ENCODE assay signal across 9 mouse cellular contexts in the genomic region with DNA sequence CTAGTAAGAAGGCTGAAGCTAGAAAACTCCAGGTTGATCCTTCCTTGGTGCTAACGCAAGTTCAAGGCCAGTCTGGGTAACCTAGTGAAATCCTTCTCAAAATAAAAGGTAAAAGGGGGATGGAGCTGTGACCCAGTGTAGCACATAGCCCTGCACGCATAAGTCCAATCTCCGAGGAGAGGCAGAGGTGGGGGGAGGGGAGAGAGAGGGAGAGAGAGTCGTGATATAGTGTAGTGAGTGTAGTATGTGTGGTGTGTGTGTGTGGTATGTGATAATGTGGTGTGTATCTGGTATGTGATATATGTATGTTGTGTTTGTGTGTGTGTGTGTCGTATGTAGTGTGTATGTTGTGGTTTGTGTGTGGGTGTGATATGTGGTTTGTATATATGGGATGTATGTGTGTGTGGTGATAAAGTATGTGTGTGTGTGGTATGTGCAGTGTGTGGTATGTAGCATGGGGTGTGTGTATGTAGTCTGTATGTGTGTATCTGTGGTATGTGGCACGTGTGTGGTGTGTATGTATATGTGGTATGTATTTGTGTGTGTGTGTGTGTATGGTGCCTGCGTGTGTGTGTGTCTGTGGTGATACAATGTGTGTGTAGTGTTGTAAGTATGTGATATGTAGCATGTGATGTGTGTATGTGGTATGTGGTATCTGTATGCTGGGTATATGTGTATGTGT.
DNase-seq lines count a peak whose midpoint lies in the region; ATAC-seq lines count a peak whose summit lies in the region.
"Had no signal": no experiment of that assay in that cellular context is flagged by ENCODE, and none has a peak within 500 bp of the region (broad histone marks: within the 10 kb centered on the region; RNA-seq: fewer than 3 reads in every experiment).

No protein-coding gene starts in this region.

- WGBS in heart, embryonic 16.5 days: 71% methylated on average over 7 of the region's 7 CpGs
- 84% methylated on average over 7 of the region's 7 CpGs for WGBS in midbrain, embryonic 13.5 days
- 82% methylated on average over 7 of the region's 7 CpGs for WGBS in midbrain, embryonic 14.5 days
- WGBS in hindbrain, embryonic 15.5 days: 78% methylated on average over 7 of the region's 7 CpGs
- 75% methylated on average over 7 of the region's 7 CpGs for WGBS in stomach, embryonic 15.5 days

- H3K4me1 ChIP-seq in heart, embryonic 16.5 days (ENCODE audit: control insufficient read depth, insufficient read depth, low read length): no peaks in the 10 kb centered on the region
- H3K4me1 ChIP-seq in midbrain, embryonic 13.5 days (replicated peaks): peaks cover 3% of the 10 kb centered on the region; the same call in 1 of the 2 replicates
- H3K4me1 ChIP-seq in midbrain, embryonic 14.5 days (ENCODE audit: control insufficient read depth, insufficient read depth, low read length): no peaks in the 10 kb centered on the region
- peaks cover 3% of the 10 kb centered on the region; the same call in 1 of the 2 replicates for H3K4me1 ChIP-seq in hindbrain, embryonic 15.5 days (replicated peaks)
- H3K4me1 ChIP-seq in stomach, embryonic 15.5 days: no peaks in the 10 kb centered on the region

- no peaks in the 10 kb centered on the region for H3K36me3 ChIP-seq in heart, embryonic 16.5 days (ENCODE audit: control insufficient read depth, insufficient read depth)
- no peaks in the 10 kb centered on the region for H3K36me3 ChIP-seq in midbrain, embryonic 13.5 days
- H3K36me3 ChIP-seq in midbrain, embryonic 14.5 days (ENCODE audit: control insufficient read depth, insufficient read depth, low read length): no peaks in the 10 kb centered on the region
- H3K36me3 ChIP-seq in hindbrain, embryonic 15.5 days: no peaks in the 10 kb centered on the region
- no peaks in the 10 kb centered on the region for H3K36me3 ChIP-seq in stomach, embryonic 15.5 days
- H3K36me3 ChIP-seq: heart, embryonic 15.5 days; kidney, embryonic 15.5 days had no signal

- no peak overlapping the region for H3K4me3 ChIP-seq in heart, embryonic 16.5 days (ENCODE audit: low read length)
- H3K4me3 ChIP-seq in midbrain, embryonic 13.5 days (replicated peaks): no peak overlapping the region
- H3K4me3 ChIP-seq in midbrain, embryonic 14.5 days (replicated peaks; ENCODE audit: low read depth, low read length): no peak overlapping the region
- H3K4me3 ChIP-seq in hindbrain, embryonic 15.5 days: no peak overlapping the region
- H3K4me3 ChIP-seq in stomach, embryonic 15.5 days (replicated peaks): no peak overlapping the region
- H3K4me3 ChIP-seq: heart, embryonic 15.5 days; kidney, embryonic 15.5 days had no signal

- no peak overlapping the region for H3K9ac ChIP-seq in heart, embryonic 16.5 days (ENCODE audit: low read length)
- no peak overlapping the region for H3K9ac ChIP-seq in midbrain, embryonic 13.5 days (replicated peaks)
- no peak overlapping the region for H3K9ac ChIP-seq in midbrain, embryonic 14.5 days (replicated peaks; ENCODE audit: low read length)
- no peak overlapping the region for H3K9ac ChIP-seq in hindbrain, embryonic 15.5 days
- H3K9ac ChIP-seq in stomach, embryonic 15.5 days: no peak overlapping the region
- H3K9ac ChIP-seq: heart, embryonic 15.5 days; kidney, embryonic 15.5 days had no signal

- peak; percentile 23; the same call in 1 of the 2 replicates for ATAC-seq in heart, embryonic 16.5 days (replicated peaks; ENCODE audit: extremely low read depth, insufficient read depth, low FRiP score)
- ATAC-seq in midbrain, embryonic 13.5 days: 0 out of 2 replicates have a peak, but pooled peaks have one; percentile 31
- ATAC-seq in midbrain, embryonic 14.5 days (ENCODE audit: low FRiP score, low TSS enrichment): no peak
- ATAC-seq in hindbrain, embryonic 15.5 days (ENCODE audit: low FRiP score, low read depth): 0 out of 2 replicates have a peak, but pooled peaks have one; percentile 53
- ATAC-seq in stomach, embryonic 15.5 days (ENCODE audit: insufficient read depth, low FRiP score, low read depth): 0 out of 2 replicates have a peak, but pooled peaks have one; percentile 38

- H3K9me3 ChIP-seq in heart, embryonic 16.5 days (replicated peaks; ENCODE audit: control insufficient read depth, low read length): no peaks in the 10 kb centered on the region
- no peaks in the 10 kb centered on the region for H3K9me3 ChIP-seq in midbrain, embryonic 13.5 days
- no peaks in the 10 kb centered on the region for H3K9me3 ChIP-seq in midbrain, embryonic 14.5 days (ENCODE audit: control insufficient read depth, low read length)
- H3K9me3 ChIP-seq in hindbrain, embryonic 15.5 days: no peaks in the 10 kb centered on the region
- no peaks in the 10 kb centered on the region for H3K9me3 ChIP-seq in stomach, embryonic 15.5 days
- H3K9me3 ChIP-seq: heart, embryonic 15.5 days; kidney, embryonic 15.5 days had no signal

- no peaks in the 10 kb centered on the region for H3K27me3 ChIP-seq in heart, embryonic 16.5 days (ENCODE audit: control insufficient read depth, insufficient read depth, low read length)
- H3K27me3 ChIP-seq in midbrain, embryonic 13.5 days: no peaks in the 10 kb centered on the region
- no peaks in the 10 kb centered on the region for H3K27me3 ChIP-seq in midbrain, embryonic 14.5 days (ENCODE audit: control insufficient read depth, insufficient read depth, low read length)
- no peaks in the 10 kb centered on the region for H3K27me3 ChIP-seq in hindbrain, embryonic 15.5 days
- no peaks in the 10 kb centered on the region for H3K27me3 ChIP-seq in stomach, embryonic 15.5 days (replicated peaks)
- H3K27me3 ChIP-seq: heart, embryonic 15.5 days; kidney, embryonic 15.5 days had no signal

- no peak overlapping the region for H3K4me2 ChIP-seq in heart, embryonic 16.5 days (ENCODE audit: low read depth, low read length)
- H3K4me2 ChIP-seq in midbrain, embryonic 13.5 days (replicated peaks): no peak overlapping the region
- H3K4me2 ChIP-seq in midbrain, embryonic 14.5 days (ENCODE audit: low read length): no peak overlapping the region
- no peak overlapping the region for H3K4me2 ChIP-seq in hindbrain, embryonic 15.5 days
- H3K4me2 ChIP-seq in stomach, embryonic 15.5 days: no peak overlapping the region
- H3K4me2 ChIP-seq: kidney, embryonic 15.5 days had no signal

- DNase-seq in heart, adult 8-10 months (ENCODE audit: low spot score): no peak
- no peak for DNase-seq in midbrain, embryonic 14.5 days
- no peak for DNase-seq in urinary bladder, postnatal 14 days (ENCODE audit: low spot score)

- no peak overlapping the region for H3K27ac ChIP-seq in heart, embryonic 16.5 days (ENCODE audit: low read length)
- no peak overlapping the region for H3K27ac ChIP-seq in midbrain, embryonic 13.5 days
- H3K27ac ChIP-seq in midbrain, embryonic 14.5 days (replicated peaks; ENCODE audit: low read depth, low read length): no peak overlapping the region
- H3K27ac ChIP-seq in hindbrain, embryonic 15.5 days (replicated peaks): no peak overlapping the region
- H3K27ac ChIP-seq in stomach, embryonic 15.5 days: no peak overlapping the region
- H3K27ac ChIP-seq: heart, embryonic 15.5 days; kidney, embryonic 15.5 days had no signal
